Mouse (Mus musculus): Measurements from ENCODE around the gene Myh3. TPM values are rescaled to one million over a fixed set of nuclear protein-coding genes. Genes with fewer than 3 reads are reported as not detected.
"Not testable (repeated sequence)": the region's sequence is repeated elsewhere in the genome, so short reads cannot be mapped to it uniquely, and the experiment has no call there.

Gene Myh3
- total RNA-seq, 4 experiments from 2014 or later: 0.03 TPM; not detected in 2

GRCm38 (mm10) chr11:67077435-67077834 is 665 bp upstream of the Myh3 start:
- DNase-seq (ENCODE audit: low spot score): no peak

GRCm38 (mm10) chr11:67078888-67079287 is 788 bp downstream of the Myh3 start:
- DNase-seq (ENCODE audit: low spot score): no peak

- DNase-seq (ENCODE audit: low spot score): no peak
Observed at GRCm38 (mm10) chr11:67079740-67080139, 1.6 kb downstream of the Myh3 start.

- DNase-seq (ENCODE audit: low spot score): peak; percentile 33
Observed at GRCm38 (mm10) chr11:67080168-67080567, 2.1 kb downstream of the Myh3 start.

- no peak for DNase-seq (ENCODE audit: low spot score)
Observed at GRCm38 (mm10) chr11:67081125-67081649, 3.1 kb downstream of the Myh3 start.

- no peak for DNase-seq (ENCODE audit: low spot score)
Observed at GRCm38 (mm10) chr11:67082188-67082587, 4.1 kb downstream of the Myh3 start.

- DNase-seq (ENCODE audit: low spot score): no peak
Observed at GRCm38 (mm10) chr11:67082793-67083192, 4.7 kb downstream of the Myh3 start.

GRCm38 (mm10) chr11:67083239-67083638 is 5.1 kb downstream of the Myh3 start:
- no peak for DNase-seq (ENCODE audit: low spot score)

GRCm38 (mm10) chr11:67083712-67084340 is 5.7 kb downstream of the Myh3 start:
- DNase-seq (ENCODE audit: low spot score): no peak

- DNase-seq (ENCODE audit: low spot score): peak; percentile 67
Observed at GRCm38 (mm10) chr11:67085489-67085888, 7.4 kb downstream of the Myh3 start.

GRCm38 (mm10) chr11:67086467-67087164 is 8.5 kb downstream of the Myh3 start:
- DNase-seq (ENCODE audit: low spot score): no peak

GRCm38 (mm10) chr11:67087225-67087624 is 9.1 kb downstream of the Myh3 start:
- no peak for DNase-seq (ENCODE audit: low spot score)

- DNase-seq (ENCODE audit: low spot score): not testable (repeated sequence)
Observed at GRCm38 (mm10) chr11:67092354-67092753, 14.3 kb downstream of the Myh3 start.

- DNase-seq (ENCODE audit: low spot score): no peak
Observed at GRCm38 (mm10) chr11:67093201-67093600, 15.1 kb downstream of the Myh3 start.

GRCm38 (mm10) chr11:67093652-67094051 is 15.6 kb downstream of the Myh3 start:
- DNase-seq (ENCODE audit: low spot score): no peak

GRCm38 (mm10) chr11:67094470-67094869 is 16.4 kb downstream of the Myh3 start:
- DNase-seq (ENCODE audit: low spot score): no peak

GRCm38 (mm10) chr11:67097709-67098108 is 19.6 kb downstream of the Myh3 start:
- DNase-seq (ENCODE audit: low spot score): no peak

- no peak for DNase-seq (ENCODE audit: low spot score)
Observed at GRCm38 (mm10) chr11:67098427-67098826, 20.3 kb downstream of the Myh3 start.

GRCm38 (mm10) chr11:67099241-67099640 is 21.1 kb downstream of the Myh3 start:
- no peak for DNase-seq (ENCODE audit: low spot score)

GRCm38 (mm10) chr11:67100169-67100568 is 22.1 kb downstream of the Myh3 start:
- DNase-seq (ENCODE audit: low spot score): peak; percentile 19

- DNase-seq (ENCODE audit: low spot score): peak; percentile 46
Observed at GRCm38 (mm10) chr11:67101713-67102112, 23.6 kb downstream of the Myh3 start.

- no peak for DNase-seq (ENCODE audit: low spot score)
Observed at GRCm38 (mm10) chr11:67103256-67103655, 25.2 kb downstream of the Myh3 start.

- no peak for DNase-seq (ENCODE audit: low spot score)
Observed at GRCm38 (mm10) chr11:67104242-67104641, 26.1 kb downstream of the Myh3 start.

All from heart, adult 8-10 months (tissue).